Mouse (Mus musculus) B cell, adult (primary cell): ENCODE measurements around the gene Gna11. TPM values are rescaled to one million over a fixed set of nuclear protein-coding genes. Genes with fewer than 3 reads are reported as not detected.

ENCODE experiments used
- total RNA-seq: library from RNA; stranded (reverse); gene quantifications from 4 replicates; pipeline ENCODE4 v1.2.4, GENCODE M21; 2023; ENCODE audit not compliant: inconsistent age

The Gna11 gene
- total RNA-seq: 21.6 to 29.7 TPM (median 24.6 TPM) in 4 replicates

GRCm38 (mm10) chr10:81545161-81545747 is at the start of gene Gna11:
Gene Gna11 (minus strand): TSS chr10:81545190.

GRCm38 (mm10) chr10:81574081-81575056 is 29.4 kb upstream of the Gna11 start, which contains the start of gene Tle2:
Gene Tle2 (plus strand): TSS chr10:81574561.

GRCm38 (mm10) chr10:81559163-81559626 is 14.2 kb upstream of the Gna11 start, which contains the start of gene Aes:
Gene Aes (plus strand): TSS chr10:81559488.

GRCm38 (mm10) chr10:81524051-81524605 is 20.9 kb downstream of the Gna11 start, which contains the start of gene Gna15:
Gene Gna15 (minus strand): TSS chr10:81524225.

GRCm38 (mm10) chr10:81500032-81500431 is 45.0 kb downstream of the Gna11 start, which contains the start of gene S1pr4:
Gene S1pr4 (minus strand): TSS chr10:81500132.

GRCm38 (mm10) chr10:81496264-81496901 is 48.6 kb downstream of the Gna11 start, which contains the start of gene Ncln:
Gene Ncln (minus strand): TSS chr10:81496392.

GRCm38 (mm10) chr10:81482533-81482889 is 62.5 kb downstream of the Gna11 start, which contains the start of gene Celf5:
Gene Celf5 (minus strand): TSS chr10:81482709.

Other genes starting within 250 kb of the Gna11 start
- 45.1 to 49.2 TPM (median 46.9 TPM) in 4 replicates for gene Cactin, start 224.1 kb downstream of the Gna11 start, total RNA-seq
- gene Tbxa2r, start 216.5 kb downstream of the Gna11 start, total RNA-seq: 3.0 to 4.6 TPM (median 3.8 TPM) in 4 replicates
- 0.42 to 1.0 TPM (median 0.82 TPM) in 4 replicates for gene Gipc3, start 201.9 kb downstream of the Gna11 start, total RNA-seq
- 64.5 to 77.9 TPM (median 72.9 TPM) in 4 replicates for gene Hmg20b, start 194.7 kb downstream of the Gna11 start, total RNA-seq
- 9.2 to 15.5 TPM (median 12.6 TPM) in 4 replicates for gene Mfsd12, start 187.7 kb downstream of the Gna11 start, total RNA-seq
- gene 4930404N11Rik, start 179.4 kb downstream of the Gna11 start, total RNA-seq: 5.8 to 7.9 TPM (median 7.7 TPM) in 4 replicates
- gene Fzr1, start 166.7 kb downstream of the Gna11 start, total RNA-seq: 38.8 to 48.3 TPM (median 46.2 TPM) in 4 replicates
- gene Dohh, start 160.8 kb downstream of the Gna11 start, total RNA-seq: 33.2 to 44.7 TPM (median 38.4 TPM) in 4 replicates
- gene Gm48551, start 160.7 kb downstream of the Gna11 start, total RNA-seq: 1.4 to 2.8 TPM (median 1.9 TPM) in 4 replicates
- 1.8 to 11.0 TPM (median 4.5 TPM) in 4 replicates for gene Gm48552, start 156.2 kb downstream of the Gna11 start, total RNA-seq
- 4.3 to 7.4 TPM (median 6.4 TPM) in 4 replicates for gene Smim24, start 152.1 kb downstream of the Gna11 start, total RNA-seq
- gene Nfic, start 89.6 kb downstream of the Gna11 start, total RNA-seq: 15.2 to 21.2 TPM (median 16.2 TPM) in 4 replicates
- gene Celf5, start 62.5 kb downstream of the Gna11 start, total RNA-seq: 0.13 TPM in 1 of 4 replicates, not detected in the others
- 110 to 118 TPM (median 115 TPM) in 4 replicates for gene Ncln, start 48.8 kb downstream of the Gna11 start, total RNA-seq
- 50.5 to 55.7 TPM (median 53.1 TPM) in 4 replicates for gene S1pr4, start 45.1 kb downstream of the Gna11 start, total RNA-seq
- 5.7 to 6.9 TPM (median 6.4 TPM) in 4 replicates for gene Gna15, start 21.0 kb downstream of the Gna11 start, total RNA-seq
- 319 to 355 TPM (median 326 TPM) in 4 replicates for gene Aes, start 14.3 kb upstream of the Gna11 start, total RNA-seq
- gene Tle2, start 29.4 kb upstream of the Gna11 start, total RNA-seq: 4.0 to 6.9 TPM (median 4.3 TPM) in 4 replicates
- gene Tle6, start 55.9 kb upstream of the Gna11 start, total RNA-seq: 0.74 to 1.9 TPM (median 1.7 TPM) in 3 of 4 replicates, not detected in the other
- gene BC025920, start 61.1 kb upstream of the Gna11 start, total RNA-seq: 2.0 to 4.7 TPM (median 2.9 TPM) in 4 replicates
- gene Sirt6, start 82.6 kb upstream of the Gna11 start, total RNA-seq: 18.6 to 26.0 TPM (median 23.9 TPM) in 4 replicates
- gene Ankrd24, start 83.3 kb upstream of the Gna11 start, total RNA-seq: 2.6 to 3.3 TPM (median 2.7 TPM) in 4 replicates
- 1.5 to 2.7 TPM (median 2.1 TPM) in 4 replicates for gene Gm10778, start 103.9 kb upstream of the Gna11 start, total RNA-seq
- 7.6 to 12.4 TPM (median 8.3 TPM) in 4 replicates for gene Zfp433, start 159.6 kb upstream of the Gna11 start, total RNA-seq
- gene Gm3055, start 226.0 kb upstream of the Gna11 start, total RNA-seq: 4.6 to 12.7 TPM (median 5.9 TPM) in 4 replicates